Mouse (Mus musculus): Measurements from ENCODE around the gene Ints14. TPM values are rescaled to one million over a fixed set of nuclear protein-coding genes. Genes with fewer than 3 reads are reported as not detected.
A peak's percentile ranks its signal among the peaks of the same experiment; 100 is the strongest.

The Ints14 gene
- polyA plus RNA-seq (2012; rRNA removed) = 17.1 and 17.7 TPM in 2 replicates

DNA sequence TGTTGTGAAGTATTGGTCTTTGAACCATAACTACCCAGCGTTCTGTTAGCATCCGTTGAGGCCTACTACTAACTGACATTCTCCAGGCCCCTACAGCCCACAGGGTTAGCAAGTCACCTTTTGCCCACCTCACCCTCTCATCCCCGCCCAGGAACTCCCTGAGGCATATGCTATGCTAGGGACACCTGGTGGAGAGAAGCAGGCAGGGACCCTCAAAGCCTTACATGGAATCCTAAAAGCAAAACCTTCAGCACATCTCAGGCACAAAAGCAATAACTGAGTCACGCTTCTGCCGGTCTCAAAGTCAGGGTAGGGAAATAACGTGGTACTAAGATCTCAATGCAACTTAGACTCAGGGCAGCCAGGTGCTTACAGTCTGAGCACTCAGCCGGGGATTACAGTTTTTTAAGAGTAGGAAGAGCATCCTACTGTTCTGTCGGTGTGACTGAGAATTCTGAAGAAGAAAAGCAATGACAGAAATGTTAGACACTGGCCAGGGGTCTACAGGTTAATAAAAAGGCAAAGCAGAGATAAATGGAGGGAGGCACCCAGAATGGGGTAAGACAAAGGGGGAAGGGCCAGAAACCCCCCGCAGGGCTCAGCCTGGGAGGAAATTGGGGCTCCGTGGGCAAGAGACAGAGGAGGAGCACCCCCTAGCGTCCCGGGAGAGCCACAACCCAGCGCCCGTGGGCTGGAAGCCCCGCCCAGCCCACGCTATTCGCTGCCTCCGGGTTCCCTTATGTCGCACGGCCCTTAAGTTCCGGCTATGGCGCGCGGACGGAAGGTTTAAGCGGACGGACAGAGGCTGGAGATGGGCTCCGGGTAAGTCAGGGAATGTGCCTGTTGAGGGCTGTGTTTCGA is at the start of gene Ints14:
TSS of gene Ints14 (plus strand) at position 789 of the 861 bp plus-strand sequence.
- DNase-seq (ENCODE audit: low read depth) = peak; percentile 30

DNA sequence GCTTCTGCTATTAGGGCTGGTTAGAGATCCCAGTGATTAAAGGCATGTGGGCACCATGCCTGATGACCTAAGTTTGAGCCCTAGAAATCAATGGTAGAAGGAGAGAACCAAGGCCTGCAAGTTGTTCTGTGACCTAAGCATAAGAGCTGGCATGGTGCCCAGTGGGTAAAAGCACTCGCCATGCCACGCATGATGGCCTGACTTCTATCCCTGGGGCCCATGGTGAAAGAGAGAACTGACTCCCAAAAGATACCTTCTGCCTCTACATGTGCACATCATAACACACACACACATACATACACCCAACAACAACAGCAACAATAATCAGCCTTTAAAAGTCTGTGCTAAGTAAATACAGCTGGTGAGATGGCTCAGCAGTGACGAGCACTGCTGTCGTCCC is 47.3 kb upstream of the Ints14 start:
- DNase-seq (ENCODE audit: low read depth) = no peak

DNA sequence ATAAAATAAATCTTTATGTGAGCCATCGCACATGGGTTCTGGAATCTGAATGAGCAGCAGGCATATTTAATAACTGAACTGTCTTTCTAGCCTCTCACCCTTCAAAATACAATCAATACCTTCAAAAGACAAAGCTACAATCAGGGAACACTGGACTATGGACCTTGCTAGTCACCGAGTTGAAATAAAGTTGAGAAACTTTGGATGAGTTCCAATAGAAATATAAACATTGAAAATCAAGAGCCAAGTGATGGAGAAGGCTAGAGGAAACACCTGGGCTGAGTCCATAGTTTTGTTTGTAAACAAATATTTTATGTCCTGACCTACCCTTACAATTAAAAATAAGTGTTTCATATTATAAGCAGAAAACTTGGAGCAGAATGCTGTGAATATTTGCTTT is 46.7 kb upstream of the Ints14 start:
- no peak for DNase-seq (ENCODE audit: low read depth)

DNA sequence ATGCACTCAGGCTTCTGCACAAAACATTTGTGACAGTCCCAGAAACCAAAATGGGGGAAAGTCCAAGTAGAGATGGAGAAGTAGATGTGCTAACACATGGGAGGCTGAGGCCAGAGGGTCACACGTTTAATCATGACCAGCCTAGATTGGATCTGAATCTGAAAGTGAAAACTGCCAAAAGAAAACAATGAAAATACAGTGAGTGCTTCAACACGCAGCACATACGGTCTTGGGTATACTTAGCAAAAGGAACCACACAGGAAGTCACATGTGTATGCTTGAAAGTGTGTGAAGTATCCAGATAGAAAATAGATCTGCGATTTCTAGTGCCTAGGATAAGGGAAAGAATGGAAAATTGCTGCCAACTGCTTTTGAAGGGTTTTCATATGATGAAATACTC is 46.1 kb upstream of the Ints14 start:
- no peak for DNase-seq (ENCODE audit: low read depth)

DNA sequence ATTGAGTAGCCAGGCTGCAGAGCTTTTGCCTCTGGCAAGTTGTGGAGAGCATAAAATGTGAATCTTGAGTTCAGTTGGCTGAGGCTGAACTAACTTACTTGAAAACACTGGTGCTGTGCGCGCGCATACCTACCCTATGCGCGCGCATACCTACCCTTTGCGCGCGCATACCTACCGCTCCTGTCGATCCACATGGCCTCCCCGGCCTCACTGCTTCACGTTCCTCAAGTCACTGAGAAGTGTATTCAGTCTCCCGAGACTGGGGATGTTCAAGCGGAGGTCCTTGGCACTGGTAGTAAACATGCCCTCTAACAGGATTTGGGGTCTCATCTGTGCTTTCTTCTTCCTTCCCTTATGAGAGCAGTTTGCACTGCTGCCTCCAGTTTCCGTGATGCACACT is 42.1 kb upstream of the Ints14 start:
- DNase-seq (ENCODE audit: low read depth) = peak; percentile 46

DNA sequence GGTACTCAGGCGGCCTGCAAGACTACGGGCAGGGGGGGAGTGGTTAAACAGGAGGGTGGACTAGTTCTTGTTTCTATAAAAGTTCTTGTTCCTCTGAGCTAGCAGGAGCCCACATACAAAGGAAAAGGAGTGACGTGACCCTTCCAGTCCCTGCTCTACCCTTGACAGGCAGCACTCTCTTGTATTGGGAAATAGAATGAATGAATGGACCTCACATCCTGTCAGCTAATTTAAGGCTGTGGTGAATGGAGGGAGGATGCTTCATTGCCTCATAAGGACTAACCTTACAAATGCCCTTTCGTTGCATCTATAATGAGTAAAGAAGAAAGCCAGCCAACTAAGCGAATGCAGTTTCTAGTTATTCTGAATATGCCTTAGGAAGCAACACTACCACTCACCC is 34.9 kb upstream of the Ints14 start:
- DNase-seq (ENCODE audit: low read depth) = no peak

DNA sequence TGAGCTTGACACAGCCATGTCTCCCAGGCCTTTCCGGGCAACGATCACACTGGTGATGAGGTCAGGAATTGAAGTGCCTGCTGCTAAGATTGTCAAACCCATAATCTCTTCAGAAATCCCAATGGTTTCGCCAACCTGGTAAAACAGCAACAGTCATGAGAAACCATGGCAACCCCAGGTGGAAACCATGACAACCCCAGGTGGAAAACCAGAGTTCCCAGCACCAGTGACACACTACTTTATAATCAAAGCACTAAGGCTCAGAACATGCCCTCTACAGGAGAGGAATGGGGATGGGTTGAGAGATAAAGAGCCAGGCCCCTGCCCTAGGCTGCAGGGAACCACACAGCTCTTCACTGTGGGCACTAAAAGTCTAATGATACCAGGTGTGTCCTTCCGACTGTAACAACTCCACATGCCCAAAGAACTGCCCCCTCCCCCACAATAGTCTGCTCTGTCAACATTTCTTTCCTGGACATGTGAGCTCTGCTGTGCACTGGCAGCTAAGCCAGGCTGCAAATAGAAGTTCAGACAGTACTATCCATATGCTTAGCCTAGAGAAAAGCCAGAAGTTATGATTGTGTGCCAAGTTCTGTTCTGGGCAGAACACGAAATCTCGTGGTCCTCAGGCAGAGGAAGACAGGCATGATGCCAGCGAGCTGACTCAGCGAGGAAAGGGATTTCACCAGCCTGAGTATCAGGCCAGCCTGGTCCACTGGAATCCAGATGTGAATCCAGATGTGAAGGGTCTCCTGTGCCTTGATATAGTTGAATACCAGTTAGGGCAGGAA is 34.3 kb upstream of the Ints14 start:
- no peak for DNase-seq (ENCODE audit: low read depth)

DNA sequence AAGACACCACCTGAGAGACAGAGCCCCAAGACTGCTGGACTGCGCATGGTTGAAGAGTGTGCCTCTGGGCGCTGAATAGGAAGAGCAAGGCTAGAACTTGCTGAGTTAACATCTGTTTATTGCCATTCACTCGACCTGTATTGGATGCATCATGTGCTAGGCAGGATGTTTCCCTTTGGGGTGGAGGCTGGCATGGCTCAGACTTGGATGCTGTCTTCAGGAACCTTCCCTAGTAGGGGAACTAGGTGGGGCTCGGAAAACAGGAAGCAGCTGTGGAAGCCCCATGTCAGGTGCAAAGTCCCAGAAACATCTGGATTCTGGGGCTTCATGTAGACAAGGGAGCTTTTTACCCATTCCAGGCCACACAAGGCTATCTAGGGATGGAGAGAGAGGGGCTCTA is 30.4 kb upstream of the Ints14 start:
- no peak for DNase-seq (ENCODE audit: low read depth)

DNA sequence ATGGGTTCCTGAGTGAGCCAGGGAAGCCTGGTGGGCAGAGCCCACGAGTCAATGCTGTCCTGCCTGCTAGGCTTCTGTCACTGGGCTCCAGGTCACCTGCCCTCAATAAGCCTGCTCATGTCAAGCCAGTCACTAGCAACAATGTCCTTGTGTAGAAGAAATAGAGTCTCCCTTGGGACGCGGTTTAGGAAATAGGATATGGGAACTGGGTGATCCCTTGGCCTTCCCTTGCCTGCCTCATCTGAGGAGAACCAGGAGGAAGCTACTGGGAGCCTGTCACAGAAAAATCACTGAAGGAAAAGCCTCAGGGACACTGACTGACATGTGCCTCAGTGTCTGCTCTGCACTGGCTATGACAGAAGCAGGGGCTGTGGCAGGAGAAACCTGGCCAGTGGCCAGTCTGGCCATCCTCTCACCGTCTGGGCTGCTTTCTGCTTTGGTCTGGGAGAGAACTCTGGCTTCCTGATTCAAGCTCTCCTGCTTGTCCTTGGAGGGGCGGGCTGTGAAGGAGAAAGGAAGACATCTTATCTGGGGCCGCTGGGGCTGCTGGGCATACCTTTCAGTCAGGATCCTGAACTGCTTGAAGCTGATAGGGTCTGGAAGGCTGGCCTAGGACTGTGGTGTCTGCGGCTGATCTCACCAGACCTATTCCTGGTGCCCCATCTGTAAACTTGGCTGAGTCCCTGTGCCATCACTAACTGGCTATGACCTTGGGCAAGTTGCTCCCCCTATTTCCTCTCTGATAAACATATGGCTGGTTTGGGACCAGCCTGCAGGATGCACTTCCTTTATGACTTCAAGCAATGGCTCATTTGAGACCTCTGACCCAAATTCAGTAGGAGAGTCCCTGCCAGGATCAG is 28.7 kb upstream of the Ints14 start:
- no peak for DNase-seq (ENCODE audit: low read depth)

DNA sequence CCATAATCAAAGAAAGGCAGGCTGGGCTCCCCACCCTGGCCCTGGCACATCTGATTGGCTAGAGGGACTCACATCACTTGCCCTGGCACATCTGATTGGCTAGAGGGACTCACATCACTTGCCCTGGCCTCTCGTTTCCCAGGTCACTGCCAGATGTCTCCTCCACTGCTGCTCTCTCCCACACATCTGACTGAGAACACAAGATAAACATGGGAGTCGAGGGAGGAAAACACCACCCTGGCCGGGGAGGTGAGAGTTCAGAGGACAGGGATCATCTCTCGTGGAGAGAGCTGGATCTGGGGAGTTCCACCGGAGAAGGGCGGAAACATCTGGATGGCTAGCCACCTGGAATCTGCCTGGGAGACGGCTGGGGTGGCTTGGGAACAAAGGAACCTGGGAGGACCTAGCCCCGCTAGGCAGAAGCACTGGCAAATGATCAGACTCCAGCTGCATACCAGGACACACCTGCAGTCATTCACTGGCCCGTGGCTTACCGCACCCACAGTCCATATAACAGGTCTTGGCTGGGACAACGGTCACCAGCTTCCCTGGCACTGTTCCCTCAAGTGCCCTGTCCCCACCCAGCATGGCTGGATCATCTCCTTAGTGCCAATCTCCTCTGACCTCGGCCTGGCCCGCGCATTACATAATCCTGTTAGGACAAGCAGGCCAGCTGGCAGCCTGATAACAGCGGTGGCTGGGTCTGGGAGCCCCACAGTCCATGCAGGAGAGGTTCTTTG is 26.5 kb upstream of the Ints14 start:
- DNase-seq (ENCODE audit: low read depth) = no peak

DNA sequence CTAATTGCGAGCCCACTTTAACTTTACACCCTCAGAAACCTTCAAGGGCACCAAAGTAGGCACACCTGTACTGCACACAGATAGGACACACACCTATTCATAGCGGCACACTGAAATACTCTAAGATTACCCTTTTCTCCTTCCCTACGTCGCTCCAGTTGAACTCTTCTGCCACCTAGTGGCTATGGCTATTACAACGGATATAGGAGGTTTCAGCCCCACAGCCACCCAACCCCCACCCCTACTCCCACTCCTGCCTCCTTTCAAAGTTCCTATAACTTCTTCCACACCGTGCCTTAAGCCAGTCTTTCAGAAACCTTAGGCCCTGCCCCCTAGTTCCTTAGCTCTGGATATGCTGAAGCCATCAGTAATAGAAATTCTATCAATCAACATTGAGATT is 24.2 kb upstream of the Ints14 start:
- no peak for DNase-seq (ENCODE audit: low read depth)

DNA sequence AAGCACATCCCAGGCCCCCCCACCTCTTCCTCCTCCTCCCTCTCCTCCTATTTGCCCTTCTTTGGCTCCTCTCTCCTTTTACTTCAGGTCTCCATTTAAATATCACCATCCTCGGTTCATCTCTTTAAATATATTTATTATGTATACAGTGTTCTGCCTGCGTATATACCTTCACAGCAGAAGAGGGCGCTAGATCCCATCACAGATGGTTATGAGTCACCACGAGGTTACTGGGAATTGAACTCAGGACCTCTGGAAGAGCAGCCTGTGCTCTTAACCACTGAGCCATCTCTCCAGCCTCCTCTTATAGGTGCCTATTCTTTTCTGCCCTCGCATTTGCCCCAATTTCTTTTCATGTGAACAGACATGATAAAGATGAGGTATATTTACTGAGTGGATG is 23.2 kb upstream of the Ints14 start:
- DNase-seq (ENCODE audit: low read depth) = no peak

DNA sequence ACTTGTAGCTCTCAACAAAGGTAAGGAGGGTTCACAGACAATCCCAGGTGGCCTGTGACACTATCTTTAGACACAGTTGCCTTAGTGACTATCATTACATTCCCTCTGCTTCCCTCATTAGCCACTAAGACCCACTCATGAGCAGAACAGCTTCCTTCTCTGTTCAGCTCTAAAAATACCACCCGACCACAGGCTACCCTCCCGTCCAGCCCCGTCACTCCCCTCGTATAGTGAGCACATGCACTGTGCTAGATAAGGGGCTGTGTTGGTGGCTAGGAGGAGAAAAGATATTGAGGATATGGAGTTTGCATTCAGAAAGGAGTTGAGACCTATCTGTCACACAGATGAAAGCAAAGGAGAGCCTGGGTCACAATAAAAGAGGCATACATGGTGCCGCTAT is 22.2 kb upstream of the Ints14 start:
- no peak for DNase-seq (ENCODE audit: low read depth)

DNA sequence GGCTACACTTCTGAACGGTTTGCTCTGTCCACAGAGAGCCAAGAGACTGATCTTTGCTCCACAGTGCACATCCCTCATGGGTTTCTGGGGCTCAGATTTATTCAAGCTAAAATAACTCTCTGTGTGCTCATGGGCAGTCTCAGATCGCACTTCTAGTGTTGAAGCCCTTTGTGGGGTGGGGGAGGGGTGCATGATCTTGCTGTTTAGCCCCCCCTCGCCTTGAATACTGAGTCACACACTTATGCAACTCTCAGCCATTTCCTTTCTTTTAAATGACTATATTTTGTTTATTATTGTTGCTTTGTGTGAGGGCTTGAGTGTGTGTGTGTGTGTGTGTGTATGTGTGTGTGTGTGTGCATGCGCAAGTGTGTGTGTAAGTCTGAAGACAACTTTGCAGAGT is 21.4 kb upstream of the Ints14 start:
- DNase-seq (ENCODE audit: low read depth) = no peak

DNA sequence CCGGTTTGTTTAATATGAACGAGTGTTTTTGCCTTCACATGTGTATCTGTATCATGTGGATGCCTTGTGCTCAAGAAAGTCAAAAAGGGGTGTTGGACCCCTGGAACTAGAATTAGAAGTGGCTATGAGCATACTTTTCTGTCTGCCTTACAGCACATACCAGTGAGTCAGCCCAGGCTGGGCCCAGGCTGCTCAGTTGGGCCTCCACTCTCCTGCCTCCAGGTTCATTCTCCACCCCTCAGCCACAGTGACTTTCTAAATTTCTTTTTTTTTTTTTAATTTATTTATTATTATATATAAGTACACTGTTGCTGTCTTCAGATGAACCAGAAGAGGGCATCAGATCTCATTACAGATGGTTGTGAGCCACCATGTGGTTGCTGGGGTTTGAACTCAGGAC is 20.9 kb upstream of the Ints14 start:
- DNase-seq (ENCODE audit: low read depth) = no peak

DNA sequence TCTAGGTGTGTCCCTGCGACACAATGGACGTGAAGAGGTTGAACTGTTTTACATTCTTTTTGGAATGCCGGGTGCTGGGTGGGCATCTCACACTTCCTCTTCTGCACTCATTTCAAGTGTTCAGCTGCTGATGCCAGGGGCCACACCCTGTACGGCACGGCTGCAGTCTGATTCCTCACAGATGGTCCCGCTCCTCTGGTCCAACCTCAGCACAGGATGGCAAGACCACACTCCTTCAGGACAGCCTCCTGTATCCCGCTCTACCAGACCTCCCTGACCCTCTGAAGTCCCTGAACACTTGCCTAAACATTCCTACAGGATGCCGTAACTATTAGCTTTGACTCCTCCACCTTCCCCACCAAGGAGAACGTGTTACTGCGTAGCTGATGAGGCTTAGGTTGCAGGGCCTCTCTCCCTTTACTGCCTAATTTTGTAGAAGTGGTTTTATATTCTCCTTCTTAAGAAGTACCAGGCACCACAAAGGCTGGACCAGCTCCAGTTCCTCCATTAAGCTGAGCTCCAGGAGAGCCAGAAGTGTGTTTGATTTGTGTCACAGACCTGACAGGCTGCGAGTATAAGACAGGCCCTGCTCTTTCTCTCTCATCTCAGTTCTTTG is 19.9 kb upstream of the Ints14 start:
- no peak for DNase-seq (ENCODE audit: low read depth)

DNA sequence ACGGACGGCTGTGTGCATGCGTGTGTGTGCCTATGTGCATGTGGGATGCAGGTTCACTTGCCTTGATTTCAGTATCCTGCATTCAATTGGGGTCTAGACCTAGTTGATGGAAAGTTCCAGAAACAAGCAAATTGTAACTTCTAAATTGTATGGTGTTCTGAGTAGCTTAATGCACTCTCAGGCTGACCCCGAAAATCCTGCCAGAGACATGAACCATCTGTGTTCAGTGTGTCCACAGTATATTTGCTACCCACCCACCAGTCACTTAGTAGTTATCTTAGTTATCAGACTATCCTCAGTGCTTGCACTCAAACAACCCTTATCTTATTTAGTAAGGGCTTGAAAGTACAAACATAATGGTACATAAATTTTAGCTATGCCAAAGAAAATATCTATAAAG is 19.1 kb upstream of the Ints14 start:
- DNase-seq (ENCODE audit: low read depth) = no peak

DNA sequence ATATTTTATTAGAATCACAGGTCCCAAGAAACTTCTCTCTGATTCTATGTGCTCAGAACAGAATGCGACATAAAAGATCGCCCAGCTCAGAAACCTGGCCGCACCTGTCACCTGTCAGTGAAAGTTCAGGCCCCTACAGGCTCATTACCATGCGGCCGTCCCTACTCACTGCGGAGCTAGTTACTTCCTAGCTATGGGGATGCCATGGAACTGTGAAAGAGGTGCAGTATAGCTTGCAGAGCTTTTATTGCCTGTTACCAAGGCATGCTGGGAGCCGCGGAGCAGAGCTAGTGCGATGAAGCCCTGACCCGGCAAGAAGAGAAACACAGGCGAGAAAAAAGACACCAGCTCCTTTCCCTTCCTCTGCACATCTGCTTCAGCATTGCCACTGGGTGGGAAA is 16.7 kb upstream of the Ints14 start:
- DNase-seq (ENCODE audit: low read depth) = no peak

DNA sequence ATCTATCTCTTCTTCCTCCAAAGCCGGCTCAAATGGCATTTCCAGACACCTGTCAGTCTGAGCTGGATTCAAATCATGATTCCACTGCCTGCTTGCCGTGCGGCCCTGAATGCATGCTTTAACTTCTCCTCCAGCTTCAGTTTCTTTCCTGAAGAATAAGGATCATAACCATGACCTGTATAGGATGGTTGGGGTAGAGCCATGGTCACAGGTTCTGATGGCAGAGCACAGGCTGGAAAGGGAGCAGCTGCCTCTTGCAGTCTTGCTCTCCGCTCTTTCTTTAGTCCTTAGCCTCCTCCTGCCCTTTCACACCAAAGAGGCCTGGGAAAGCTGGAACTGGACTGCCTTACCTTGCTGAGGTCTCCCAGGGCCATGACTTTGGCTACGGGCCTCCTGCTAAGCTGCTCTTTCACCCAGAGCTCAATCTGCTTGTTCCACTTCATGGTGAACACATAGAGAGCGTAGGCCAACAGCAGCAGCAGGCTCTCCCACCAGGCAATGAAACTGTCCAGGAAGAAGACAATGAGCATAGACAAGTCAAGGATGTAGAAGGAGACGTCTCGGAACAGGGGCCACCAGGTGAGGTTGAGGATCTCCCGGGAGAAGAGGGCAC is 13.1 kb upstream of the Ints14 start:
- no peak for DNase-seq (ENCODE audit: low read depth)

DNA sequence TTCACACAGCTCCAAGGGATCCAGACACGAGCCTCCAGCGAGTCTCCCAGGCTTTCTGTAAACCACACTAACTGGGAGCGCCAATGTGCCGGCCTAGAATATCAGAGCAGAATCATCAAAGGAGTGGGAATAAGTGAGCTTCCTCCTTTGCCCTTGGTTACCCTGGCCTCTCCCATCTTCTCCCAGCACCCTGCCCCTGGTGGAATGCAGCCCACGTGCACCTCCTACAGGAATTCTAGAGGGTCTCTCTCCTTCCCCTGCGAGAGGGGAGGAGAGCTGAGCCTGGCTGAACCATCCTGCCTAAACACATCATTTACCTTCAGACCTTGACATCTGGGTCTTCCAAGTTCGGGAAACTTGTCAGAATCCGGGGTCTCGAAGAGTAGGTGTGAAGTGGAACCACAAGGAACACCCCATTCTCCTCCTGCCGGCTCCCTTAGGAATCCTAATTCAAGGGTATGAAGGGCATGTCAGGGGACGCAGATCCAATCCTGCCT is 9.5 kb upstream of the Ints14 start, which contains the start of gene Slc24a1:
TSS of gene Slc24a1 (minus strand) at position 447 of the 497 bp plus-strand sequence.
- no peak for DNase-seq (ENCODE audit: low read depth)

Measured in gonadal fat pad, adult 2 months (tissue).